Mouse (Mus musculus): ENCODE results near the gene Ndufb10. TPM values are rescaled to one million over a fixed set of nuclear protein-coding genes. Genes with fewer than 3 reads are reported as not detected.
"Not testable (repeated sequence)": the region's sequence is repeated elsewhere in the genome, so short reads cannot be mapped to it uniquely, and the experiment has no call there.

Ndufb10 gene
- total RNA-seq, 1 experiment from 2014 or later, result 228 TPM

DNA sequence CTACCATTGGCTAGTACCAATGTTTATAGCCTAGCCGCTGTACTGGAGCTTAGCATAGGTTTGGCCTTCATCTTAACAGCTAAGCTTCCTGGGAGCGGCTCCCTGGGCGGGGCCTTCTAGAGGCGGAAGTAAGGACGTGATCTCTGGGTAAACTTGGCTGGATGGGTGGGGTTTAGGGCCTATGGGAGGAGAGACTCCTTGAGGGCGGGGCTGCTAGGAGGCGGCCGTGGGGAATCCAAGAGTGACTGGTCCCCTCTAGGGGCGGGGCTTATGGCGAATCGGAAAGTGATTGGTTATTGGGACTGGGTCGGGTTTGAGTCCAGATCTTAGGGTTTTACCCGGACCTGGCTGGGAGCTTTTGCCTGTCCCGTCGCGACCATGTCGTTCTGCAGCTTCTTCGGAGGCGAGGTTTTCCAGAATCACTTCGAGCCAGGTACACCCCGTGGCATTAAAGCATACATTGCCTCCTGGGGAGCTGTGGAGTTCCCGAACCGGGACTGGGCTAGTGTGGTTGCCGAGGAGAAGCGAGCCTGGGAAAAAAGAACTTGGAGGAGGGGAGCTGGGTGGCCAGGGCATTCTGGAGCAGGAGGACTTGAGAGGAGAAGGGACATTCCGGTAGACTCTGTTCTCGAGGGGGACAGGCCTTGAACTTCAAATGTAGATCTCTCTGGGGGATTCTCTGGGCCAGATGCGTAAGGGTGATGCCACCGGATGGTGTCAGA lies 12.2 kb upstream of the Ndufb10 start, which contains the start of gene Msrb1:
Msrb1 (plus strand) TSS at position 313 of the 722 bp plus-strand sequence.
- ATAC-seq (replicated peaks; ENCODE audit: insufficient number of reproducible peaks, low FRiP score, low TSS enrichment, poor library complexity, severe bottlenecking), result peak; percentile 84

DNA sequence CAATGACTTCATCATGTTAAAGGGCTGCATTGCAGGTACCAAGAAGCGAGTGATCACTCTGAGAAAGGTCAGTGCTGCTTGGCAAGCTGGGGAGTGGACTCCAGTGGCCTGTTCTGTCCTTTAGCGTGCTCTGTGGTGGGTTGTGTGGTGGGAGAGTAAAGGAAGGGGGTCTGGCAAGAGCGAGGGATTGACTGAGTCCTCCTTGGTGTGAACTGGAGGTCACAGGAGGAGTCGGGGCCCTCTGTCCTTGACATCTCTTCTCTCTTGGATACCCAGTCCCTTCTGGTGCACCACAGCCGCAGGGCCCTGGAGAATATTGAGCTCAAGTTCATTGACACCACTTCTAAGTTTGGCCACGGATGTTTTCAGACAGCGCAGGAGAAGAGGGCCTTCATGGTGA lies 11.2 kb upstream of the Ndufb10 start:
- no peak for ATAC-seq (replicated peaks; ENCODE audit: insufficient number of reproducible peaks, low FRiP score, low TSS enrichment, poor library complexity, severe bottlenecking)

- ATAC-seq (replicated peaks; ENCODE audit: insufficient number of reproducible peaks, low FRiP score, low TSS enrichment, poor library complexity, severe bottlenecking), result no peak
Measured at GRCm38 (mm10) chr17:24734513-24734912, 10.2 kb upstream of the Ndufb10 start.

DNA sequence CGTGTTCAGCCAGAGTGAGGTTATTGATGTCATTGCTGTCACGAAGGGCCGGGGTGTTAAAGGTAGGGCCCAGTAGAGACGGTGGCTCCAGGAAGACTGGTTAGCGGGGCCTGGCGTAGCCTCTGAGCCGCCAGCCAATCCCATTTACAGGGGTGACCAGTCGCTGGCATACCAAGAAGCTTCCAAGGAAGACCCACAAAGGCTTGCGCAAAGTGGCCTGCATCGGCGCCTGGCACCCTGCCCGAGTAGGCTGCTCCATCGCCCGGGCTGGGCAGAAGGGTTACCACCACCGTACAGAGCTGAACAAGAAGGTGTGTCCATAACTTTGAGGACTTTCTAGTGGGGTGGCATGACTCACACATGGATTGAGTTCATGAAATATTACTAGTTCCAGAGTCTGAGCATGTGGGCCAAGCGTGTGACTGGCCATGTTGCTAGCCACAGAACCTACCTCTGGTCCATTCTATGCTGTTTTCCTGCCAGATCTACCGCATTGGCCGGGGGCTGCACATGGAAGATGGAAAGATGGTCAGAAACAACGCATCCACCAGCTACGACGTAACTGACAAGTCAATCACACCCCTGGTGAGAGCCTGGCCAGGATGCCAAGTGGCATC lies 9.3 kb upstream of the Ndufb10 start:
- ATAC-seq (replicated peaks; ENCODE audit: insufficient number of reproducible peaks, low FRiP score, low TSS enrichment, poor library complexity, severe bottlenecking), result no peak

DNA sequence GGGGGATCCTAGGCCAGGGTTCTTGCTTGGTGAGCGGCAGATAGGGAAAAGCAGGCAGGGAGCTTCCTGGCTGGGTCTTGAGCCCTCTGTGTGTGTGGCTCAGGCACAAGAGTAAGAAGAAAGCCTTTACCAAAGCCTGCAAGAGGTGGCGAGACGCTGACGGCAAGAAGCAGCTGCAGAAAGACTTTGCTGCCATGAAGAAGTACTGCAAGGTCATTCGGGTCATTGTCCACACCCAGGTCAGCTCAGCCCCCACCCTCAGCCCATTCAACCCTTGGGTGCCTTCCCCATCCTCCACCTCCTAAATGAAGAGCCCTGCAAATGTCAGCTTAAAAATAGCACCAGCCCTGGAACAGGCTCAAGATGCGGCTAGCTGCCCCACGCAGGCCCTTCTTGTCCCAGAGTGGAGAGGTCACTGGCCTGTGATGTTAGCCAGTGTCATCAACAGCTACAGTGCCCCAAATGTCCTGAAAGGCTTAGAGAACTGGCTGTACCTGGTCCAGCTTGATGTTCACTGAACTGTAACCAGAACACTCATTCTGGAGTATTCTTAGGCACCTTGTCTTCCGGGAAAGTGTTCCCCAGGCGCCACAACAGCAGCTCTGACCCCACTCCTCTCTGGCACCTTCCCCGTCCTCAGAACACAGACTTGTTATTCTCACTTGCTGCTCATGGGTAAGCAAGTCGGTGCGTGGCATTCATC lies 8.1 kb upstream of the Ndufb10 start:
- no peak for ATAC-seq (replicated peaks; ENCODE audit: insufficient number of reproducible peaks, low FRiP score, low TSS enrichment, poor library complexity, severe bottlenecking)

DNA sequence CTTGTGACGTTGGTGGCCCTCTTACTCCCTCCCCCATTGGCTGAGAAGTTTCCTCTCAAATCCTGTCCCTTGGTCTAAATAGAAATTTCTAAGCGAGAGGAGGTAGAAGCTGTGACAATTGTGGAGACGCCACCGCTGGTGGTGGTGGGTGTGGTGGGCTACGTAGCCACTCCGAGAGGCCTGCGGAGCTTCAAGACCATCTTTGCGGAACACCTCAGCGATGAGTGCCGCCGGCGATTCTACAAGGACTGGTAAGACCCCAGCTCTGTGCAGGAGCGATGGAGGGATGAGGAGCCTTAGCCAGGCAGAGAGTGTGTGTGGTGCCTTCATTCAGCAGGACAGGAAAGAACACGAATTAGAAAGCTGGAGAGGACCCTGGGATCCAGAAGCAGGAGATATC lies 6.5 kb upstream of the Ndufb10 start:
- no peak for ATAC-seq (replicated peaks; ENCODE audit: insufficient number of reproducible peaks, low FRiP score, low TSS enrichment, poor library complexity, severe bottlenecking)

GRCm38 (mm10) chr17:24729067-24729466 lies 4.8 kb upstream of the Ndufb10 start:
- no peak for ATAC-seq (replicated peaks; ENCODE audit: insufficient number of reproducible peaks, low FRiP score, low TSS enrichment, poor library complexity, severe bottlenecking)

- no peak for ATAC-seq (replicated peaks; ENCODE audit: insufficient number of reproducible peaks, low FRiP score, low TSS enrichment, poor library complexity, severe bottlenecking)
Measured at GRCm38 (mm10) chr17:24728184-24728583, 3.9 kb upstream of the Ndufb10 start.

DNA sequence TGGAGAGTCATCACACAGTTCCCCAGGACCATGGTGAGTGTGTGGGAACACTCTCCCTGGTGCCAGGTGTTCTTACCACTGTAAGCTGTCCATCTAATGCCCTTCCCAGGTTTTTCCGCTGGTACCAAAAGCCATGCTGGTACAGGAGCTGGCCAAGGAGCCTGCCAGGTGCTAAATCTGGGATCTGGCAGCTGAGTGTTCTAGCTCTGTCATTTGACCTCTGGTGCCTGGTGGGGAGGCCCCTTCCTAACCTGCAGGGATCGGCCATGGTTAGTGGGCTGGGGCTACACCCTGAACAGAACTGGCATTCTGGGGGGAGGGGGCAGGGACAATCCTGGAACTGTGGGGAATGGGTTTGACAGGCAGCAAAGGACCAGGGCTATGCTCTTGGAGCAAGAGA lies 3.3 kb upstream of the Ndufb10 start, which contains the start of gene Rpl3l:
Rpl3l (plus strand) TSS at position 203 of the 400 bp plus-strand sequence.
- no peak for ATAC-seq (replicated peaks; ENCODE audit: insufficient number of reproducible peaks, low FRiP score, low TSS enrichment, poor library complexity, severe bottlenecking)

DNA sequence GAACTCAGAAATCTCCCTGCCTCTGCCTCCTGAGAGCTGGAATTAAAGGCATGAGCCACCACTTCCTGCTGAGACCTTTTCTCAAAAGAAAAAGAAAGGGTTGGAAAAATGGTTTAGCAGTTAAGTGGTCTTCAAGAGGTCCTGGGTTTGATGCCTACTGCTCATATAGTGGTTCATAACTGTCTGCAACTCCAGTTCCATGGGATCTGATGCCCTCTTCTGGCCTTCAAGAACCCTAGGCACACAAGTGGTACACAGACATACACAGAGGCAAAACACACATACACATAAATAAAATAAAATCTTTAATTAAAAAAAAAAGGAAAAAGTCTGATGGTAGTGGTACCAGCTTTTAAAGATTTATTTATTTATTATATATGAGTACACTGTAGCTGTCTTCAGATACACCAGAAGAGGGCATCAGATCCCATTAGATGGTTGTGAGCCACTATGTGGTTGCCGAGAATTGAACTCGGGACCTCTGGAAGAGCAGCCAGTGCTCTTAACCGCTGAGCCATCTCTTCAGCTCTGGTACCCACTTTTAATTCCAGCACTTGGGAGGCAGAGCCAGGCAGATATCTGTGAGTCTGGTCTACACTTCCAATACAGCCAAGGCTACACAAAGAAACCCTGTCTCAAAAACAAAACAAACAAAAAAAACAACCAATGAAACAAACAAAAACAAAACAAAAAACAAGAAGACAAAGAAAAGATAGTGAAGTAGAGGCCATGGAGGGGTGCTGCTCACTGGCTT lies 1.5 kb upstream of the Ndufb10 start:
- ATAC-seq (replicated peaks; ENCODE audit: insufficient number of reproducible peaks, low FRiP score, low TSS enrichment, poor library complexity, severe bottlenecking), result no peak

- ATAC-seq (replicated peaks; ENCODE audit: insufficient number of reproducible peaks, low FRiP score, low TSS enrichment, poor library complexity, severe bottlenecking), result 0 out of 2 replicates have a peak, but pooled peaks have one; percentile 4
Measured at GRCm38 (mm10) chr17:24723881-24724180, 447 bp downstream of the Ndufb10 start.

DNA sequence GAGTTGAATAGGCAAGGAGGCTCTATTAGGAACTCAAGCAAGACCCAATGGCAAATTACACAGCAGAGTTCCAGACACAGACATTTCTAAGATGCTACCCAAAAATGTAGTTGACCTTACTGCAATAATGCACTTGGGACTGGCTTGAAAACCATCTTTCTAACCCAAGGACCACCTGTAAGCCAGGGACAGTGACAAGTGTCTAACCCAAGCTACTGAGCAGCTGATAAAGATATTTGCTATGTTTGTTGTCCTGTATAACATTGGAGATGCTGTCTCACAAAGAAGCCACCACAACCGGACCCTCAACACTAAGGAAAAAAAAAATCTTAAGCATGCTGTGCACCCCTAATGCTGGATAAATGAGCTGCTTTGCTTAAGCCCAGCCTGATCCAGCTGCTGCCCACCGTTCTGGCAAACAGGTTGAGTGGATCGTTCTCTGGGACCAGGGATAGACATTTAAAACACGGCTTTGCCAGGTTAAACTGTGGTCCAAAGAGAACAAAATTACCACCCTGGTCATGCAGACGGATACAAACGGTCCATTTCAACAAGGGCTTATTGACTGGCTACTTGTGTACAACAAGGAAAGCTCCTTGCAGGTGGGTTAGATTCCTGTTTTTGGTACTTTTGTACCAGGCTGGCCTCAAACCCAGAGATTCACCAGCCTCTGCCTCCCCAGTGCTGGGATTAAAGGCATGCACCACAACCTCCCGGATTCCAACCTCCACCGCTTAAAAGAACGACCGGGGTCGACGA lies 977 bp downstream of the Ndufb10 start:
- no peak for ATAC-seq (replicated peaks; ENCODE audit: insufficient number of reproducible peaks, low FRiP score, low TSS enrichment, poor library complexity, severe bottlenecking)

- ATAC-seq (replicated peaks; ENCODE audit: insufficient number of reproducible peaks, low FRiP score, low TSS enrichment, poor library complexity, severe bottlenecking), result no peak
Measured at GRCm38 (mm10) chr17:24722220-24722924, 1.9 kb downstream of the Ndufb10 start.

DNA sequence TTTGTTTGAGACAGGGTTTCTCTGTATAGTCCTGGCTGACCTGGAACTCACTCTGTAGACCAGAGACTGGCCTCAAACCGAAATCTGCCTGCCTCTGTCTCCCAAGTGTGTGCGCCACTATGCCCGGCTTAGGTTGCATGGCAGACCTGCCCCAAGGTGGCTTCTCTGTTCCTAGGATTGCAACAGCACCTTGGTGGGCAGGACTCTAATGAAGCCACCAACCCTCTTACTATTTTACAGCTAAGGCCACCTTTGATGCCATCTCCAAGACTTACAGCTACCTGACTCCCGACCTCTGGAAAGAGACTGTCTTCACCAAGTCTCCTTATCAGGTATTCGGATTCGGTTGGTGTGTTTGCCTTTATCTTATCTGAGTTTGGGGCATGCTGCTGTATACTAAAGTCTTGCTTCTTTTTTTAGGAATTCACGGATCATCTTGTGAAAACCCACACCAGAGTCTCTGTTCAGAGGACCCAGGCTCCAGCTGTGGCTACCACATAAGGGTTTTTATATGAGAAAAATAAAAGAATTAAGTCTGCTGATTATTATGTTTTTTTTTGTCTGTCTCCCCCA lies 2.8 kb downstream of the Ndufb10 start:
- not testable (repeated sequence) for ATAC-seq (replicated peaks; ENCODE audit: insufficient number of reproducible peaks, low FRiP score, low TSS enrichment, poor library complexity, severe bottlenecking)

DNA sequence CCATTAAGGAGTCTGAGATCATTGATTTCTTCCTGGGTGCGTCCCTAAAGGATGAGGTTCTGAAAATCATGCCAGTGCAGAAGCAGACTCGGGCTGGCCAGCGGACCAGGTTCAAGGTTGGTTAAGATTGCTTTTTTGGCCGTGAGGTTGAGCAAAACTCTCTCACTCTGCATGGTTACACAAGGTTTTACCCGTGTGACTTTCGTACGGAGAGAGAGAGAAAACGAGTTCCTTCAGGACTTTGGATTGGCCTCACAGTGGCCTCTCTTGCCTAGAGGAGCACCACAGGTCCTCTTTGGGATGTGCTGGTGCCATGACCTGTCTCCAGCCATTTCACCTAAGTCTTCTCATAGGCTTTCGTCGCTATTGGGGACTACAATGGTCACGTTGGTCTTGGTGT lies 3.7 kb downstream of the Ndufb10 start:
- not testable (repeated sequence) for ATAC-seq (replicated peaks; ENCODE audit: insufficient number of reproducible peaks, low FRiP score, low TSS enrichment, poor library complexity, severe bottlenecking)

DNA sequence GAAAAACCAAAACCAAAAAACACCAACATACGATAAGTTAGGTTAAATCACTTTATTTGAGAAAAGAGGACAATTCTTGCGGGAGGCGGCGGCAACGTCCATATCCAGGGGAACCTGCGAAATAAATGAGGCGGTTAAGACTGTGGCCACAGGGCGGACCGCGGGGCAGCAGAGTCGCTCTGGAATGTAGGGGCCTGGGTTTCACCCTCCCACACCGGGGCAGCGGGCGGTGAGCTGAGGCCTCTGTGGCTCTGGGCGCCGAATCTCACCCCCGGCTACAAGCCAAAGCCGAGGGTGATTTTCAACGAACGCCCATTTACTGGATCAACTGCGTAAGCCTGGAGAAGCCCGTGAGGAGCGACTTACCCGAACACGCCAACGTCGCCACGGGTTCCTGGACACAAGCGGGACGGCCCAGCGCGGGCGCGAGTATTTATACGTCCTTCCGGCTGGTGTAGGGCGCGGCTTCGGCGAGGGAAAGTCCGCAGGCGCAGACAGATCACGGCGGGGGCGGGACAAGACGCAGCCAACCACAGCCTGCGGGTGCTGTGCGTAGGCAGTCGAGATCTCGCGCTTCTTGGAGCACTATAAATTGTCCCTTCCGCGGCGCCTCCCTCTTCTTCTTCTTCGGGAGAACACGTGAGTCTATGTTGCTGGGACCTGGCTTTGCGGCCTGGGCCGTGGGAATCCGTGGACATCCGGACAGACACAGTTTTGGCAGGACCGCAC lies 4.6 kb downstream of the Ndufb10 start:
- peak; percentile 89 for ATAC-seq (replicated peaks; ENCODE audit: insufficient number of reproducible peaks, low FRiP score, low TSS enrichment, poor library complexity, severe bottlenecking)

- not testable (repeated sequence) for ATAC-seq (replicated peaks; ENCODE audit: insufficient number of reproducible peaks, low FRiP score, low TSS enrichment, poor library complexity, severe bottlenecking)
Measured at GRCm38 (mm10) chr17:24718938-24719337, 5.3 kb downstream of the Ndufb10 start.

All from monocyte, adult 5-6 weeks (primary cell).